Mouse (Mus musculus): ENCODE measurements around the gene Gm20431. TPM values are rescaled to one million over a fixed set of nuclear protein-coding genes. Genes with fewer than 3 reads are reported as not detected.
A peak's percentile ranks its signal among the peaks of the same experiment; 100 is the strongest.

Gm20431 gene
- polyA plus RNA-seq, 1 experiment from 2014 or later = 12.3 TPM

GRCm38 (mm10) chr2:167672212-167672685 lies 11.0 kb upstream of the Gm20431 start:
- H3K36me3 ChIP-seq (ENCODE audit: insufficient read depth) = no peaks in the 10 kb centered on the region
- 18% methylated on average over 13 of the region's 13 CpGs for WGBS
- no peak for TF ChIP-seq CTCF (IDR thresholded peaks at IDR 0.05; ENCODE audit: low read depth)
- H3K27me3 ChIP-seq (ENCODE audit: insufficient read depth, low read length) = no peaks in the 10 kb centered on the region
- ATAC-seq (ENCODE audit: insufficient read depth) (peak; percentile 52; the same call in 1 of the 2 replicates), DNase-seq (peak; percentile 43)
- no peaks in the 10 kb centered on the region for H3K9me3 ChIP-seq (ENCODE audit: low read depth, low read length)
- H3K4me3 ChIP-seq (ENCODE audit: low read depth, low read length) = no peak overlapping the region
- no peaks in the 10 kb centered on the region for H3K4me1 ChIP-seq (ENCODE audit: insufficient read depth)
- H3K9ac ChIP-seq = no peak overlapping the region
- peak overlapping the region; percentile 35; the same call in 1 of the 2 replicates for H3K4me2 ChIP-seq
- no peak overlapping the region for H3K27ac ChIP-seq (ENCODE audit: low read depth)

DNA sequence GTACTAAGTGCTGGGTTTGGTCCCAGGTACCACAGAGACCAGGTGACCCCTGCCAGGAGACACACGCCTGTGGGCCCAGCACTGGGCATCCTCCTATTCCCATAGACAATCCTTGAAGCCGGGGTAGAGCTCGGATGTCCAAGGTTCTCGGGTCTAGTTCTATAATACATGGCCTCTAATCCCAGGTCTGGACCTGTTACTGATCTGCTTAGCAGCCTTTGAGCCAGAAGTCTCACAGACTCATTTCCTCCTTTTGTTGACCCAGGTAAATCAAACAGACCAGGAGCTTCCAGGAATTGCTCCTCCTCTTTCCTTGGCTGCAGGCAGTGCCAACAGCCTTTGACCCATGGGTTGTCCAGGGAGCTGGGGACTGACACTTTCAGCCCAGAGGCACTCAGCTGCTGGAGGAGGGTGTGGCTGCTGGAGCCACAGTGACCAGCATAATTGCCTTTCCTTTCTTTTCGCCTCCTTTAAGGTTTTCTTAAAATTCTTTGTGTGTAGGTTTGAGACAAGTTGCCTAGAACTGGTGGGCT lies 9.9 kb upstream of the Gm20431 start:
- no peak for TF ChIP-seq CTCF (IDR thresholded peaks at IDR 0.05; ENCODE audit: low read depth)
- Histone ChIP-seq H3K4me1 (ENCODE audit: insufficient read depth) (no peaks in the 10 kb centered on the region), H3K27me3 (ENCODE audit: insufficient read depth, low read length) (no peaks in the 10 kb centered on the region), H3K4me2 (no peak overlapping the region), H3K9me3 (ENCODE audit: low read depth, low read length) (no peaks in the 10 kb centered on the region), H3K4me3 (ENCODE audit: low read depth, low read length) (no peak overlapping the region), H3K27ac (ENCODE audit: low read depth) (no peak overlapping the region), H3K9ac (no peak overlapping the region), H3K36me3 (ENCODE audit: insufficient read depth) (no peaks in the 10 kb centered on the region)
- no peak for ATAC-seq (ENCODE audit: insufficient read depth)
- DNase-seq = no peak
- 82% methylated on average over 5 of the region's 5 CpGs for WGBS

- Histone ChIP-seq H3K4me1 (ENCODE audit: insufficient read depth) (no peaks in the 10 kb centered on the region), H3K4me2 (no peak overlapping the region), H3K9ac (no peak overlapping the region), H3K4me3 (ENCODE audit: low read depth, low read length) (no peak overlapping the region), H3K36me3 (ENCODE audit: insufficient read depth) (no peaks in the 10 kb centered on the region), H3K9me3 (ENCODE audit: low read depth, low read length) (no peaks in the 10 kb centered on the region), H3K27ac (ENCODE audit: low read depth) (no peak overlapping the region), H3K27me3 (ENCODE audit: insufficient read depth, low read length) (no peaks in the 10 kb centered on the region)
- no peak for DNase-seq
- WGBS = 54% methylated on average over 4 of the region's 4 CpGs
- TF ChIP-seq CTCF (IDR thresholded peaks at IDR 0.05; ENCODE audit: low read depth) = no peak
- no peak for ATAC-seq (ENCODE audit: insufficient read depth)
Observed at GRCm38 (mm10) chr2:167669398-167669797, 8.1 kb upstream of the Gm20431 start.

GRCm38 (mm10) chr2:167668426-167668825 lies 7.1 kb upstream of the Gm20431 start:
- Histone ChIP-seq H3K4me3 (ENCODE audit: low read depth, low read length) (no peak overlapping the region), H3K36me3 (ENCODE audit: insufficient read depth) (no peaks in the 10 kb centered on the region), H3K4me1 (ENCODE audit: insufficient read depth) (no peaks in the 10 kb centered on the region), H3K4me2 (no peak overlapping the region), H3K9ac (no peak overlapping the region), H3K27ac (ENCODE audit: low read depth) (no peak overlapping the region), H3K27me3 (ENCODE audit: insufficient read depth, low read length) (no peaks in the 10 kb centered on the region), H3K9me3 (ENCODE audit: low read depth, low read length) (no peaks in the 10 kb centered on the region)
- ATAC-seq (ENCODE audit: insufficient read depth) = no peak
- TF ChIP-seq CTCF (IDR thresholded peaks at IDR 0.05; ENCODE audit: low read depth) = no peak
- DNase-seq = no peak
- WGBS = 82% methylated on average over 5 of the region's 5 CpGs

- no peaks in the 10 kb centered on the region; the same call in 1 of the 2 replicates for H3K4me1 ChIP-seq (ENCODE audit: insufficient read depth)
- no peak overlapping the region for H3K27ac ChIP-seq (ENCODE audit: low read depth)
- no peak overlapping the region for H3K9ac ChIP-seq
- H3K27me3 ChIP-seq (ENCODE audit: insufficient read depth, low read length) = 0 out of 2 replicates have a peak, but pooled peaks cover 4% of the 10 kb centered on the region
- no peak overlapping the region for H3K4me2 ChIP-seq
- ATAC-seq (ENCODE audit: insufficient read depth) (no peak), DNase-seq (no peak)
- H3K9me3 ChIP-seq (ENCODE audit: low read depth, low read length) = no peaks in the 10 kb centered on the region
- H3K4me3 ChIP-seq (ENCODE audit: low read depth, low read length) = no peak overlapping the region
- no peak for TF ChIP-seq CTCF (IDR thresholded peaks at IDR 0.05; ENCODE audit: low read depth)
- no peaks in the 10 kb centered on the region for H3K36me3 ChIP-seq (ENCODE audit: insufficient read depth)
- WGBS = 74% methylated on average over 18 of the region's 18 CpGs
Observed at GRCm38 (mm10) chr2:167665972-167666713, 4.8 kb upstream of the Gm20431 start.

DNA sequence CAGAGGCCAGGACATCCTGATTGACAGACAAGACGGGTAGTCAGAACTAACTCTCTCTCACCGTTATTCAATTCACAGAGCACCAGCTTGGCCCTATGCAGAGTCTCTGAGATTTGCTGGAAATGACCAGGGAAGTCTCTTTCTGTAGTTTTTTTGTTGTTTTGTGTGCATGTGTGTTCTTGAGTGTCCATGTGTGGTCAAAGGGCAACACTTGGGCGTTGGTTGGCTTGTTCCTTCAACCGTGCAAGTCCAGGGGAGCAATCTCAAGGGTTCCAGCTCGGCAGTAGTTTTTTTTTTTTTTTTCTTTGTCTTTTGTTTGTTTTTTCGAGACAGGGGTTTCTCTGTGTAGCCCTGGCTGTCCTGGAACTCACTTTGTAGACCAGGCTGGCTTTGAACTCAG lies 1.4 kb upstream of the Gm20431 start:
- H3K4me1 ChIP-seq (ENCODE audit: insufficient read depth) = peaks cover 12% of the 10 kb centered on the region
- H3K9ac ChIP-seq = no peak overlapping the region
- TF ChIP-seq CTCF (IDR thresholded peaks at IDR 0.05; ENCODE audit: low read depth) = no peak
- no peak overlapping the region; the same call in 1 of the 2 replicates for H3K4me2 ChIP-seq
- no peak overlapping the region for H3K27ac ChIP-seq (ENCODE audit: low read depth)
- DNase-seq = no peak
- WGBS = 46% methylated on average over 6 of the region's 6 CpGs
- H3K9me3 ChIP-seq (ENCODE audit: low read depth, low read length) = no peaks in the 10 kb centered on the region
- peaks cover 5% of the 10 kb centered on the region; the same call in 1 of the 2 replicates for H3K36me3 ChIP-seq (ENCODE audit: insufficient read depth)
- H3K4me3 ChIP-seq (ENCODE audit: low read depth, low read length) = no peak overlapping the region
- ATAC-seq (ENCODE audit: insufficient read depth) = no peak
- 0 out of 2 replicates have a peak, but pooled peaks cover 4% of the 10 kb centered on the region for H3K27me3 ChIP-seq (ENCODE audit: insufficient read depth, low read length)

GRCm38 (mm10) chr2:167660611-167660971 lies 705 bp downstream of the Gm20431 start:
- Histone ChIP-seq H3K4me3 (ENCODE audit: low read depth, low read length) (peak overlapping the region; percentile 90), H3K9me3 (ENCODE audit: low read depth, low read length) (no peaks in the 10 kb centered on the region), H3K4me1 (ENCODE audit: insufficient read depth) (peaks cover 12% of the 10 kb centered on the region), H3K27ac (ENCODE audit: low read depth) (0 out of 2 replicates have a peak overlapping the region, but pooled peaks have one; percentile 63), H3K9ac (peak overlapping the region; percentile 86), H3K27me3 (ENCODE audit: insufficient read depth, low read length) (0 out of 2 replicates have a peak, but pooled peaks cover 4% of the 10 kb centered on the region), H3K36me3 (ENCODE audit: insufficient read depth) (peaks cover 10% of the 10 kb centered on the region; the same call in 1 of the 2 replicates), H3K4me2 (peak overlapping the region; percentile 97)
- TF ChIP-seq CTCF (IDR thresholded peaks at IDR 0.05; ENCODE audit: low read depth) = no peak
- DNase-seq (peak; percentile 56), ATAC-seq (ENCODE audit: insufficient read depth) (0 out of 2 replicates have a peak, but pooled peaks have one; percentile 2)
- 0% methylated on average over 12 of the region's 12 CpGs for WGBS

Measured in lung, embryonic 14.5 days (tissue).